Mouse (Mus musculus) lung, postnatal 0 days (tissue): ENCODE measurements around the gene Myo15b.

Experiments used
- CTCF ChIP-seq: IDR thresholded peaks from 2 replicates; pipeline ENCODE4 v1.5.1; 2016; ENCODE audit warnings: antibody characterized with exemption, mild to moderate bottlenecking
- EP300 ChIP-seq: IDR thresholded peaks from 2 replicates; pipeline ENCODE4 v1.6.1; 2016; ENCODE audit warnings: antibody characterized with exemption, mild to moderate bottlenecking, control low read depth

- TF ChIP-seq CTCF: no peak; the same call in 1 of the 2 replicates
- no peak for TF ChIP-seq EP300
These were observed 45.4 kb downstream of the Myo15b start for GRCm38 (mm10) chr11:115903384-115904230.
